Mouse (Mus musculus) induced T-regulatory cell, adult 2 months (primary cell): ENCODE measurements around the gene 2010106E10Rik.

ENCODE experiments used
- DNase-seq: peaks from one replicate; pipeline ENCODE4 v3.0.0-alpha.2; 2012; ENCODE audit warnings: low read depth

The 2010106E10Rik gene

DNA sequence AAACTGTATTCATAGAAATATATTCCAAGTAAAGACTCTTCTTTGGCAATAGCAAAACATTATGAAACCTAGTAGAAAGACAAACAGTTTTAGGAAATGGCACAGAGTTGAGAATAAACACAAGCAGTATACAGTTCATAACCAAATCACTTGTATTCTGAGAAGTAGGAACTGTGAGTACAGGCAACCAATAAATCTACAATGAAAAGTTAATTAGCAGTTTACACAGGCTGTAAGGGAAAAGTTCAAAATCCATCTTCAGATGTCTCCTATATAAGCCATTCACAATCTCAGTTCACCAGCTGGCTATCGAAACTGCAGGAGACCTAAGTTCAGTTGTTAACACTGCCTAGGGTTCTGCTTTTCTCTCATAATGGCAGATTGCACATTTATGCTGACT, at the start of gene 2010106E10Rik:
TSS of gene 2010106E10Rik (plus strand) at position 301 of the 400 bp plus-strand sequence.
- no peak for DNase-seq

DNA sequence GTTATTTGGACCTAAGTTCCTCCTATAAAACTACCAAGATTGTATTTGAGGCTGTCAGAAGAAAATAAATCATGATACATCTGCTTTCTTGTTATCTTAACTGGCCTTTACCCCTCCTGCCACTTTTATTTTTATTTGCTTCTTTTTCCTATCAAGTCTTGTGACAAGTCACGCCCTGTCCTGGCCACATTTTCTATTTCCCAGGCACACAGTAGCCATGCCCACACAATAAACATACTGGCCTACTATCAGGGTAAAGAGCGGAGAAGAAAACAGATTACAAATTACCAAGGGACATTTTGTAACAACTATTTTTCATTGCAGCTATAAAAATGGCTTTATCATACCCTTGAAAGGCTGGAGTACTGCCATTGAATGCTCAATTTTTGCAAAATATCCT, 10.6 kb downstream of the 2010106E10Rik start:
- no peak for DNase-seq

DNA sequence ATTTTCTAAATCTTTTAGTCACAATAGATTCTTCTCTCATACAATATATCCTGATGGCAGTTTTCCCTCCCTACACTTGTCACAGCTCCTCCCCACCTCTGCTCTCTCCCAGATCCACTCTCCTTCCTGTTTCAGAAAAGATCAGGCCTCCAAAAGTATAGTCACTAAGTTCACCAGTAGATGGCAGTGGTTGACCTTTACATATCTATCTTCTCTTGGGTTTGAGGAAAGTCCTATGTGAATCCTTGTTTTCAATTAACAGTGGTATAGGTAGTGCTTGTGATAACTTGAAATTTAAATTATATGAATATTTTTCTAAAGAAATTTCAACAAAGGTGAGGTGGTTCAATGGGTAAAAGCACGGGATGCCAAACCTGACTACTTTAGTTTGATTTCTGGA, 29.7 kb downstream of the 2010106E10Rik start:
- DNase-seq, result peak; percentile 8

DNA sequence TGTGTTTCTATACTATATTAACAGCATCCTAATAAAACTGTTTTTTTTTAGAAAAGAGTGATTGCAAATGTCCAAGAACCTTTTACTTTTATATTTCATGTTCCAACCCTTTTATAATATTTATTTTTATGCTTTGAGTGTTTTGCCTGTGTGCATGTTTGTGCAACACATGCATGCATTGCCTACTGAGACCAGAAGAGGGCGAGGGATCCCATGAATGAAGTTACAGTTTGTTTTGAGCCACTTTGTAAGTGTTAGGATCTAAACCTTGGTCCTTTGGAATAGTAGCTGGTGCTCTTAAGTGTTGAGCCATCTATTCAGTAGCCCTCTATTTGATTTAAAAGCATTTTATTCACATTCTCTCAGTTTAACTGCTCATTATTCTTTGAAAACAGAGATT, 48.0 kb downstream of the 2010106E10Rik start:
- DNase-seq, result no peak

DNA sequence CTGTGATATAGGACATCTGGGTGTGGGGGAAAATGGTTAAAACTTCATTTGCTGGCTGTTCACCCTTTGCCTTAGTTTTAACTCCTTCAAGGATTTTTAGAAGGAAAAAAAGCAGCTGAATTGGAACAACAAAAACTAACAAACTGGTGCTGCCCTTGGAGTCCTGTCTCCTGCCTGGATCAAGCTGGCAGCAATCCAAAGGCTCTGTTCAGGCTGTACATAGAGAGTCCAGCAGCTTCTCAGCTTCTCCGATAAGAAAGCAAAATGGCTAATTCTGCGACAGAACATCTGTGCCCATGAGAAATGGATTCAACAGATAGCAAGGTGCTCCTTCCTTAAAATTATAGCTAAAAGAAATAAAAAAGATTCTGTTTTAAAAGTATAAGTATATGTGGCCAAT, 72.6 kb downstream of the 2010106E10Rik start:
- DNase-seq, result no peak

DNA sequence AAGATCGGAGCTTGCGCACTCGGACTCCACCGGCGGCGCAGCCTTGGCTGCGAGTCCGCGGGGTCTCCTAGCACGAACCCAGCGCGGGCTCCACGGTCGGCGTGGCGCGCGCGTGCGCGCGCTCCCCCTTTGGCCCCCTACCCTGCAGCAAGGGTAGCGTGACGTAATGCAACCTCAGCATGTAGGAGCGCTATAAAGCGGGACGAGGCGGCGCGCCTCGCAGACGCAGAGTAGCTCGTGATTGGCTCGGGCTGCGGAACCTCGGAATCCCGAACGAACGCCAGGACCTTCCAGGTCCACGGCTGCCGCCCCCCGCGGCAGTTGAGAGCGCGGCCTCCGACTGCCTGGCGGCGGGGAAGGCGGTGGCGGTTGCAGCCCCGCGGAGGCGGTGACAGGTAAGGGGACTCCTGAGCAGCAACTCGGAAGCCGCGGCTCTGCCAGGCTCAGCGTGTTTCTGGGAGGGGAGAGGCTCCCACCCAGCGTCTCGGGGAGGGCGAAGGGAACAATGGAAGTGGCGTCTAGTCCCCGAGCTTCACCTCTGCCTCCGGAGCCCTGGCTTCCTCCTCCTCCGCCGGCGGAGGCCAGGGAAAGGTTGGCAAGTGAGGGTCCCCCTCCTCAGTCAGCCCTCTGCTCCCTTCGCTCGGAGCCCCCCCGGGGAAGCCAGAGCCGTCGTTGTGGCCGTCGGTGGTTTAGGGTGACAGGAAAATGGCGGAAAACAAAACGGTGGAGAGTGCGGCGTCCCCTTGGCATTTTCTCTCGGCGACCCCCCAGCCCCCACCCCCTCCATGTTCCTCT, 105.6 kb downstream of the 2010106E10Rik start, which contains the start of gene Zfp711:
TSS of gene Zfp711 (plus strand) at position 16 of the 795 bp plus-strand sequence.
- no peak for DNase-seq

DNA sequence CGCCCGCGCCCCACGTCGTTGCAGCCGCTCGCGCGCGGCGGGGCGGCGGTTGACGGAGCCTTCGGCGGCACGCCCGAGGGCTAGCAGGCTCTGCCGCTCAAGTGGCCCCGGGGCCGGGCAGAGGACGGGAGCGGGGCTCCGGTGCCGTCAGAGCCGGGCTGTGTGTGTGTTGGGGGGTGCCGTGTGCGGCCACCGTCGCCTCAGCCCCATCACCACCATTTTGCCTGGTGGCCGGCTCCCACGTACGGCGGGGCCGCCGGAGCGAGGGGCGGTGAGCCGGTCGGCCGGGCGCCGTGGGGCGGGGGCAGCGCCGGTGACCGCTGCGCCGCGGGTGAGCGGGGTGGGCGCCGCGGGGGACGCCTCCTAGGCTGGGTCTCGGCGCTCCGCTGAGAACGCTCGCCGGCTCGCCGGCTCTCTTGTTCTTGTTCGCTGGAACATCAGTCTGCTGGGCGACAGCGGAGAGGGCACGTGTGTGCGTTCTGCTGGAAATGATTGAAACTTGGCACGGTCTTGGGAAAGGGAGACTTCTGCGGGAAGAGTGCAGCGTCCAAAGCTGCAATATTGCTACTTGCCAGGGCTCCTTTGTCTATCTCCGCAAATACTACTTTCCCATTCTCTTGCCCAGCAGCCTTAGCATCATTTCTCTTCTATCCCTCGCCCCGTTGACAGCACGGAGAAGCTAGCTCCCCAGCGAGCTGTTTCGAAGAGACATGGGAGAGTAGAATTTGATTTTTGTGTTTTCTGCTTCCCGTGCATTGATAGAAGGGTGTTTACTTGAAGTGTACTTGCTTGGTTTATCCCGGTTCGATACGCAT, 106.4 kb downstream of the 2010106E10Rik start:
- DNase-seq, result no peak
